Mouse (Mus musculus) urinary bladder, postnatal 36 days (tissue): ENCODE measurements at regions not wholly inside any gene's neighbourhood (a gene's known extent, or its start where the extent isn't known, plus 50 kb on each side); places are given as distances from the start of the nearest gene placed in this dataset.

Experiments
- DNase-seq, 2 experiments: peaks; one replicate each; pipeline ENCODE4 v3.0.0; 2022; ENCODE audit warnings: low spot score in 2 of 2, mixed read lengths in 1 of 2

DNA sequence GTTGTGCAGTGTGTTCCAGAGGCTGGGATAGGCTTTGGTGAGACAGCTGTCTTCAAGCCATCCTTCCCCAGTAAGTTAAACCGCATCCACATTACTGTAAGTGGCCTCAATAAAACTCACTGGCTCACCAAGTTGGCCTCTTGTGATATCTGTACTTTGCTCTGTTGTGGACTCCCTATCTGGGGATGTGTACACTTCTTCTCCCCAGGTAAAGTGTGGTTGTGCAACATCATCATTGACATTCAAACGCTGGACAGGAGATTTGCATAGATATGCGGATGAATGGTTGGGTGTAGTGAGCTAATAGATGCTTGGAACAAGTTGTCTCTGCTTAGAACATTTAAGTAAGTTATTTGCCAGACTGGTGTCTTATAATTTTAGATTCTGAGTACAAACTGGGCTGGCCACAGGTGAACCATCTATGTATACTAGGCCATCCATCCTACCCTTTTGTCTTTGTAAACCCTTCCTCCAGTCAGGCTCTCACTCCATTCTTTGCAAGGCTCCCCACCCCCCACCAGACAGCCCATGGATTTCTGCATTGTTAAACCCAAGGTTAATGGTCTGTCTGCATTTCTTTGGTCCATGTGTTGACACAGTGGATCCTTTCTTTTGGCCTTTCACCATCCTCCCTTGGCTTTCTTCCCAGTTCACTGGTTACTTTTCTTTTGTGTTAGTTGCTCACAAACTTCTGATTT lies 303.0 kb downstream of the Plpp3 start:
- no peak for DNase-seq

GRCm38 (mm10) chr4:105460689-105461005 lies 303.5 kb downstream of the Plpp3 start:
- no peak for DNase-seq

DNA sequence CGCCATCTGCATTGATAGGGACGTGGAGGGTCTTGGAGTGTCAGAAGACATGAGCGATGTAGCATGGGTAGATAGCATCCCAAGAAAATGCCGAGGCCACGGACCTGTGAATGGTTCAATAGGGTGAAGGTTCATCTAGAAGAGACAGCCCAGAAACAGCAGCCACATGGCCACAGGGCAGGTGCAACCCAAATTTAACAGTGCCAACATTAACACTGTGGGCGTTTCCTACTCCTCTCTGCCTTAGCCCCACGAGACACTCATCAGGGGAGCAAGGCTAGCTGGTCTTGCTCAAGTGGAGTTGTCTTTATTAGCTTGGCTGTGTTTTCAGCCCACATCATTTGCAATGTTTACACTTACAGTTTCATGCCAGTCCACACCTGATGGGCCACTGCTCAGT lies 310.7 kb downstream of the Plpp3 start:
- no peak for DNase-seq

DNA sequence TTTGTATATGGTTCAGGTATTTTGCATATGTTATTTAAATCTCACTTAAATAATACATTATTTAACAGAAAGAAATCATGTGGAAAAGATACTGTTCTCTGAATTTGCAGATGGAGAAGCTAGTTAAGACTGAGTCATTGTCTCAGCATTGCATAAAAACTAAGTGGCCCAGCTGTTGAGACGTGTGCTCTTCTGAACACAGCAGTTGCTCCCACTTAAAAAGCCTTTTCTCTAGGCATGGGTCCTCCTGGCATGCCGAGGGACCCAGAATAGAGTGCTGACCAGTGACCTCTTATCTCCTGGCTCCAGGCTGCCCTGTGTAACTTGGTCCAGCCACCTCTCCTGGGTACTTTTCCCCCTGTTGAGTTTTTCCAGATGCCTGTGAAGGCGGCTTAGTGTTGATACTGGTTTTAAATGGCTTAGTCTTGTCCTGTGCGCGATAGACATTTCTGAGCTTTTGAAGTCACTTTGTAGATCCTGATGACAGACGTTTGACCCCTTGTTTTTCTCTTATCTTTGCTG lies 312.2 kb downstream of the Plpp3 start:
- DNase-seq, result no peak

DNA sequence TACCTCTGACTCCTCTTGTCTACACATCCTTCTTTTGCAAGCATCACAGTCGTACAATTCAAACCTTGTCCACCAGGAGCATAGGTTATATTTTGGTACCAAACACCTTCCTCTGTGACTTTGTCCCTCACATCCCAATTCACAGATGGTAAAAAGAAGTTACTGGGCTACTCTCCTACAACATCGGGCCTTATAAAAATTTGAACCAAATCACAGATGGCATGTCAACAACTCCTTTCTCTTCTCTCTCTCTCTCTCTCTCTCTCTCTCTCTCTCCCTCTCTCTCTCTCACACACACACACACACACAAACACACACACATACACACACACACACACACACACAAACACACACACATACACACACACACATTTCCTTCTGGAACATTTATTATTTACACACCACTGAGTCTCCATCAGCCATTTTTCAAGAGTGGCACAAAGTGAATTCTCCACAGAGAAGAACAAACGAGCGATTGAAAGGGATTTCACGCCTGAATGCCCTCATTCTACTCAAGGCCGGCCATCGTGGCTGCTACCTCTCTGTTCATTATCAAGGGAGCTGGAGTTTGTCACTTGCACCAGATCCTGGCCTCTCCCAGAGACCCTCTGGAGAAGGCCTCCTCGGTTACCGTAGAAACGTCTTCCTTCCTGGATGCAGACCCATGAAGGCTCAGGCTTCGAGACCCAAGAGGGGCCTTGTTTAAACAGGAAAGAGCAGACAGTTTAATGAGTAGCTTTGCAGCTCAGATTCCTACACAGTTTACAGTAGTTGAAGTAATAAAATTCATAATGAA lies 314.7 kb upstream of the Gm12728 start:
- DNase-seq, result no peak

DNA sequence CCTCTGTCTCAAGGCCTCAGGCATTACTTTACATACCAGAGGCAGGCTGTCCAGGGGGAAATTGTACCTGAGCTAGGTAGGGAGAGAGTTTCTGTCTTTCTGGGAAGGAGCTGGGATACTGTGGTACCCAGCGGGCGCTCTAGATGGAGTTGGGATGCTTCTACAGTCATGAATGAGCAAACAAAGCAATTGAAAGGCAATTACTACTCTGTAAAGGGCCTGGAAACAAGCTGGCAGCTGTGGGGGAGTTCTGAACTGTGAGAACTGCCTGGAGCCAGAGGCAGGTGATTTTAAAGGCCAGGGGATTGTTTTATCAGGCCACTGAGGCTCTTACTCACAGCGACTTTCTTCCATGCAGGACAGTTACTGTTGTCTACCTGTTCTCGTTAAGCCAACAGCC lies 313.3 kb upstream of the Gm12728 start:
- no peak for DNase-seq

GRCm38 (mm10) chr4:105486376-105486775 lies 303.3 kb upstream of the Gm12728 start:
- DNase-seq, result no peak

DNA sequence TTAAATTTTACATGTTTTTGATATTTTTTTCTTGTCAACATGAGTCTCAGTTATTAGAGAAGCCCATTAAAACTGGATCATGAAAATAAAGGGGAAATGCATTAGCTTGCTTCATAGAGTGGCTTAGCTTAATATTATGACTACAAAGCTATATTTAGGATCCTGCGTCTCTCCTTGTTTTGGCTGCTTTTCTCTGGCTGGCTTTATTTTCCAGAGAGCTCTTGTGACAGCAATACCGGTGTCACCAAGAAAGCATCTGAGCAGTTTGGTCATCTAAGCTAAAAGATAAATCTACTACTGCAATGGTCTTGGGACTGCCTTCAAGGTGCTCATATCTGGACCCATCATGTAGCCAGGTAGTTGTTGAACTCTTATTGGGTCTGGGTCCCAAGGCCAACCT lies 293.5 kb upstream of the Gm12728 start:
- no peak for DNase-seq

GRCm38 (mm10) chr4:105506190-105506589 lies 283.5 kb upstream of the Gm12728 start:
- DNase-seq, result no peak

GRCm38 (mm10) chr4:105507221-105507620 lies 282.4 kb upstream of the Gm12728 start:
- peak in 1 of 2 experiments; percentile 3 for DNase-seq

GRCm38 (mm10) chr4:105509091-105509490 lies 280.6 kb upstream of the Gm12728 start:
- DNase-seq, result no peak

- DNase-seq, result no peak
These were observed 279.3 kb upstream of the Gm12728 start for GRCm38 (mm10) chr4:105510406-105510805.

- DNase-seq, result no peak
These were observed 264.5 kb upstream of the Gm12728 start for GRCm38 (mm10) chr4:105525135-105525534.

DNA sequence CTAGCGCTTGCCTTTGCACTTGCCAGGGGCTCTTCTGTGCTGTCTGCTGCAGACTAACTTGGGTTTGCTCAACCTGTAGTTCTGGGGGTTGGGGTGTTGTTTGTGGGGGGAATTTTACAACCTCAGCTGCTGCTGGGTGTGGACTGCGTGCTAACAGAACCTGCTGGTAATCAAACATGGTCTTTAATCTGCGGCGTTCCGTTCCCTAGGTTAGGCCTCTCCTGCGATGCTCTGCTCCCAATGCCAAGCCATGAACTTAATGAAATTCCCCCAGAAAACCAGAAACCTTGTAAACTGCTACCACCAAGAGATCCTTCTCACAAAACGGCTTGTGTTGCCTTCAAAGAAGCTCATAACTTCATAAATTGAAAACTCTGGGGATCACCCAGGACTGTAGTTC lies 262.9 kb upstream of the Gm12728 start:
- no peak for DNase-seq

GRCm38 (mm10) chr4:105527316-105527715 lies 262.4 kb upstream of the Gm12728 start:
- DNase-seq, result no peak

DNA sequence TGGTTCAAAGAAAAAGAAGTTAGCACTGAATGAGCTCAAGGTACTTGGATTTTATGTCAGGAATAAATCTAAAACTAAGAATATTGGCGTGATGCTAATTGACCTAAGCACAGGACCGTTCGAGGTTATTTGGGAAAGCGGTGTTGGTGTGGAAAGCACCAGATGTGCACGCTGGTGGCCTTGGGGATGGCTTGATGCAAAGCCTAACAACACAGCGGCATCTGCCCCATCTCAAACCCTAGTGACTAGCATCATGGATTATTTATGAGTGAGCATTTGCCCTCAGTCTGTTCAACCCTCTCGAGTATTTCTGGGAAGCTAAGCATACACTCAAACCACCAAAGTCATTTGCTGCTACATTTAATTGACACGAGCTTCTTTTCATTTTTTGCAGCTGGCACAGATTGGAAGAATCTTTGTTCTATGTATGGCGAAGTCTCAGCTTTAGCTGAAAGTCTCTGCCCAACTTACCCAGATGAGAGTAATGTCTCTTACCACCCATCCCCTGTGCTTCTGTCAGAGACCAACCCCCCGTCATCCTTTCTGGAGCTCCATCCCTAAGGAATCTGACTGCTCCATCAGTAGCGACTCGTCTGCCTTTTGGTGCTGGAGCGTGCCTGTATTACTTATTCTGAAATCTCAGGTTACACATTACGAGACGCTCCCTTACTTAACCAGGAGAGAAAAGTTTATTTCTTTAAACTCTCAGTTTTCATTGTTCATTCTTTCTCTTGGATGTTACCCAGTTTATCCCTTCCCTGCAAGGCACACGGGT lies 257.8 kb upstream of the Gm12728 start:
- no peak for DNase-seq

GRCm38 (mm10) chr4:105535451-105535850 lies 254.2 kb upstream of the Gm12728 start:
- no peak for DNase-seq

DNA sequence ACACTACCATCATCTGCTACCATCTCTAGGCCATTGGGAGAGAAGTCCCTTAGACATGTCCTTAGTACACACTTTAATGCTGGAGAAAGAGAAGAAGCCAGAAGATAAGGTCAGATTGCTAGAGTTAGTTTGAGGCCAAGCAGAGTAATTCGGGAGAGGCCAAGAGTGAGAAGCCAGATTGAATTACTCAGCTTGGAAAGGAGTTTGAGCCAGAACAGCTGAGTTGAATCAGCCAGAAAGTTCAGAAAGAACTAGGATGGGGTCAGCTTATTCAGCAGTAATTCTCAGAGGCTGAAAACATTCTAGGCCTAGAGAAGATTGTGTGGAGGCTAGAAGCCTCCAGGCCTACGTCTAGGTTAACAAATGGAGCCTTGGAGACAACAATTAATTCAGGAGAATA lies 244.2 kb upstream of the Gm12728 start:
- no peak for DNase-seq

- DNase-seq, result no peak
These were observed 239.8 kb upstream of the Gm12728 start for GRCm38 (mm10) chr4:105549744-105550440.

GRCm38 (mm10) chr4:105551966-105552685 lies 237.5 kb upstream of the Gm12728 start:
- DNase-seq, result no peak

GRCm38 (mm10) chr4:105554994-105555393 lies 234.7 kb upstream of the Gm12728 start:
- DNase-seq, result peak in 1 of 2 experiments; percentile 44
